Mouse (Mus musculus): ENCODE results near the gene Hdac11. TPM values are rescaled to one million over a fixed set of nuclear protein-coding genes. Genes with fewer than 3 reads are reported as not detected.

The Hdac11 gene
- total RNA-seq, 2 experiments from 2014 or later = 174 to 176 TPM

- Histone ChIP-seq H3K4me3 (peak overlapping the region; percentile 18), H3K27ac (no peak overlapping the region)
- no peak for TF ChIP-seq CTCF (IDR thresholded peaks at IDR 0.05)
- intact Hi-C loops (cut with DNase I) = no loop called here
- DNase-seq (ENCODE audit: extremely low spot score in 1 of 2, low spot score in 2 of 2) = peak; percentile 38 to 46
These were observed 56.1 kb downstream of the Hdac11 start for GRCm38 (mm10) chr6:91212571-91212970.

GRCm38 (mm10) chr6:91213287-91214218 lies 57.1 kb downstream of the Hdac11 start:
- TF ChIP-seq CTCF (IDR thresholded peaks at IDR 0.05) = no peak
- intact Hi-C loops (cut with DNase I) = no loop called here
- no peak overlapping the region for H3K27ac ChIP-seq
- peak overlapping the region; percentile 18 for H3K4me3 ChIP-seq
- no peak for DNase-seq (ENCODE audit: extremely low spot score in 1 of 2, low spot score in 2 of 2)

- intact Hi-C loops (cut with DNase I) = no loop called here
- TF ChIP-seq CTCF (IDR thresholded peaks at IDR 0.05) = no peak
- DNase-seq (ENCODE audit: extremely low spot score in 1 of 2, low spot score in 2 of 2) = peak in 1 of 2 experiments; percentile 28
- Histone ChIP-seq H3K27ac (no peak overlapping the region), H3K4me3 (no peak overlapping the region)
These were observed 59.0 kb downstream of the Hdac11 start for GRCm38 (mm10) chr6:91215454-91215853.

GRCm38 (mm10) chr6:91218445-91218844 lies 62.0 kb downstream of the Hdac11 start:
- no peak for DNase-seq (ENCODE audit: extremely low spot score in 1 of 2, low spot score in 2 of 2)
- TF ChIP-seq CTCF (IDR thresholded peaks at IDR 0.05) = no peak
- intact Hi-C loops (cut with DNase I) = no loop called here

GRCm38 (mm10) chr6:91218871-91219270 lies 62.4 kb downstream of the Hdac11 start:
- H3K27ac ChIP-seq = no peak overlapping the region
- no peak overlapping the region for H3K4me3 ChIP-seq
- DNase-seq (ENCODE audit: extremely low spot score in 1 of 2, low spot score in 2 of 2) = no peak
- no peak; the same call in none of the 2 replicates for TF ChIP-seq CTCF (IDR thresholded peaks at IDR 0.05)
- intact Hi-C loops (cut with DNase I) = no loop called here

More at GRCm38 (mm10) chr6:91218445-91218844, 62.0 kb downstream of the Hdac11 start:
- Histone ChIP-seq H3K4me3 (no peak overlapping the region), H3K27ac (no peak overlapping the region)

DNA sequence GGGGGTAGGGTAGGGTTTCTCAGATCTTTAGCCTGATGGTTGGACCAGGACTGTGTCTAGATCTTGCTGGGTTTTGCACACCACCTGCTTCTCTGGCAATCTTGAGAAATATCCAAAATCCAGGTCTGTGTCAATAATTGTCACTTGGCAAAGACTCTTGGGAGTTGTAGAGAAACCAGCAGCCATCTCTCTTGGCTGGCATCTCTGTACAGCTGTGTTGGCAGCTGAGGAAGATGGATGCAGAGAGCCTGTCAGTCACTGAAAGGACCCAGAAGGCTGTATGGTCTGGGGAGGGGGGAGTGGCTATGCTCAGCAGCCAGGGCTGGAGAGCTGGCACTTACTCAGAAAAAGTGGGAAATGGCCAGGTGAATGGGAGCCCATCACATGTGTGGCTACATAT lies 63.6 kb downstream of the Hdac11 start:
- Histone ChIP-seq H3K4me3 (no peak overlapping the region), H3K27ac (no peak overlapping the region)
- no peak for TF ChIP-seq CTCF (IDR thresholded peaks at IDR 0.05)
- intact Hi-C loops (cut with DNase I) = no loop called here
- no peak for DNase-seq (ENCODE audit: extremely low spot score in 1 of 2, low spot score in 2 of 2)

- intact Hi-C loops (cut with DNase I) = no loop called here
- no peak for DNase-seq (ENCODE audit: extremely low spot score in 1 of 2, low spot score in 2 of 2)
- no peak overlapping the region for H3K4me3 ChIP-seq
- TF ChIP-seq CTCF (IDR thresholded peaks at IDR 0.05) = no peak
- H3K27ac ChIP-seq = no peak overlapping the region
These were observed 64.6 kb downstream of the Hdac11 start for GRCm38 (mm10) chr6:91221094-91221493.

DNA sequence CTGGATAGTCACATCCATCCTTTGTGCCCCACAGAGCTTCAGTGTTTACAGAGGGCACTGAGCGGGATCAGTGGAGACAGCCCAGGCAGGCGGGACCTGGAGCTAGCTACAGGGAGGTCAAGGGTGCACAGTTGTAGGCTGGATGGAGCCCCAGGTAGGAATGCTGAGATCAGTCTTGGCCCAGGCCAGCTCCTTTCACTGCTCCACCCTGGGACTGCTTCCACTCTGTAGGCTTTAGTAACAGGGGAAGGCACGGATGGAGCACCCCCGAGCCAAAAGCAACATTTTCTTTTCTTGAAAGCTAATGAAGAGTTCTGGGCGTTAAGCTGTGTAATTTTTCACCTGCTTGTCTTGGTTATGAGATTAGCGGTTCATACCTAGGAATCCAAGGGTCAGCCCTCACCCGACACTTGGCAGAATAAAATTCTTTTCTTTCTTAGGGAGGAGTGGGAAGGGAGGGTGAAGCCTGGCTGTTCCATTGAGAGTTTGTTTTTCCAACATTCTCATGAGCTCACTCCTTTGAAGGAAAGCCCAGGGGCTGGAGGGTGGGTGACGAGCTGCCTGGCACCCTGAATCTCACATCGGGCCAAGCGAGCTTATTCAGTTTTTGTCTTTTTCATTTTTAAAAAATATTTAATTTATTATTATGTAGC lies 66.4 kb downstream of the Hdac11 start:
- no peak for DNase-seq (ENCODE audit: extremely low spot score in 1 of 2, low spot score in 2 of 2)
- H3K27ac ChIP-seq = no peak overlapping the region
- H3K4me3 ChIP-seq = no peak overlapping the region
- no peak for TF ChIP-seq CTCF (IDR thresholded peaks at IDR 0.05)
- intact Hi-C loops (cut with DNase I) = no loop called here

Other genes starting within 250 kb of the Hdac11 start
- 100 to 1,000 TPM; 369 to 377 TPM for gene Iqsec1, start 168.0 kb upstream of the Hdac11 start, total RNA-seq (2021)
- 10 to 100 TPM; 23.5 to 24.5 TPM for gene Nup210, start 39.8 kb upstream of the Hdac11 start, total RNA-seq (2021)
- 1 to 10 TPM; 5.7 to 8.0 TPM for gene Fbln2, start 55.8 kb downstream of the Hdac11 start, total RNA-seq (2021)

Data from left cerebral cortex, adult 2 months (tissue).